Mouse (Mus musculus) cerebellum, postnatal 4 days (tissue): ENCODE results near the gene Lefty1.
"Not testable (repeated sequence)": the region's sequence is repeated elsewhere in the genome, so short reads cannot be mapped to it uniquely, and the experiment has no call there.

Experiments used
- DNase-seq, 2 experiments: peaks; one replicate each; pipeline ENCODE4 v3.0.0; 2022; ENCODE audit warnings: low spot score in 2 of 2, mixed read lengths in 1 of 2

The Lefty1 gene

DNA sequence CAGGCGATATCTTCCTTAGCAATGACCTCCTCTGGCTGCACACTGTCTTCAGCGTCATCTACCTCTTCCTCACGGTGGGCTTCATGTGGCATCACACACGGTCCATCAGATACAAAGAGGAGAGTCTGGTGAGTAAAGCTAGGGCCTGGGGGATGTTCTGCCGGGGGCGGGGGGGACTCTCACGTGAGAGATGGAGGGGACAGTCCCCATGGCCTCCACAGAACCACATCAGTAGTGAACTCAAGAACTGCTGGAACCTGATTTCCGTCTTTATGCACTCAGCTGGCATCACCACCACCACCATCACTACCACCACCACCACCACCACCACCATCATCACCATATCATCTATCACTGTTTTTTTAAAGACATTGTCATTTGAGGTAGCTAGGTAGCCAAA lies 21.6 kb downstream of the Lefty1 start:
- no peak for DNase-seq

DNA sequence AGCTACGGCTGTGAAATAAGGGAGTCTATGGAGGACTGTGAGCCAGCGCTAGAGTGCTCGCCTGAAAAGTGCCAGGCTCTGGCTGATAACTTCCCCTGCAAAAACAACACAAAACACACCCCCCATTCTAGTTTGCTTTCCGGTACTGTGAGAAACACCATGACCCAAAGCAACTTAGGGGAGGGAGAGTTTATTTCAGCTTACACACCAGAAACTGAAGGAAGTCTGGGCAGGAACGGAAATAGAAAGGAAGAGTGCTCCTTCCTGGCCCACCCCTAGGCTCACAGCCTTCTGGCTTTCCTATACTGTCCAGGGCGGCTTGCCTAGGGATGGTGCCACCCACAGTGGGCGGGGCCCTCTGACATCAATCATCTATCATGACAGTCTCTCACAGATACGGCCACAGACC lies 22.2 kb downstream of the Lefty1 start:
- DNase-seq = no peak

- DNase-seq = no peak
Measured at GRCm38 (mm10) chr1:180957989-180958388, 23.2 kb downstream of the Lefty1 start.

DNA sequence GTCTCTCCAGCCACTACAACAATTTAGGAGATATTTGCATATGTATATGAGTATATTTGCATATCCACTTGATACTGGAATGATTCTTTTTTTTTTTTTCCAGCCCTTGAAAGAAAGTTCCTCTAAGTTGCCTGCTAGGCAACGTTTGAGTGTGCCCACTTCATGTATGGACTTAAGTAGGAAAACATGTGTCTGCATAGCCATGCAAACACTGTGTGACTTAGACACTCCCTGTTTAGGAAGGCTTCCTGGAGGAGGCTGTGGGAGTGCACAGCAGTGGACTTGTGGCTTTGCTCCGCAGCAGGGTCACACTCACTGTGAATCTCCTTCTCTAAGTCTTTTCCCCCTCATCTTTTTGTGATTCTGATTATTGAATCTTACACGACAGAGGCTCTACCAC lies 24.0 kb downstream of the Lefty1 start:
- no peak for DNase-seq

- DNase-seq = no peak
Measured at GRCm38 (mm10) chr1:180965786-180966185, 31.0 kb downstream of the Lefty1 start.

DNA sequence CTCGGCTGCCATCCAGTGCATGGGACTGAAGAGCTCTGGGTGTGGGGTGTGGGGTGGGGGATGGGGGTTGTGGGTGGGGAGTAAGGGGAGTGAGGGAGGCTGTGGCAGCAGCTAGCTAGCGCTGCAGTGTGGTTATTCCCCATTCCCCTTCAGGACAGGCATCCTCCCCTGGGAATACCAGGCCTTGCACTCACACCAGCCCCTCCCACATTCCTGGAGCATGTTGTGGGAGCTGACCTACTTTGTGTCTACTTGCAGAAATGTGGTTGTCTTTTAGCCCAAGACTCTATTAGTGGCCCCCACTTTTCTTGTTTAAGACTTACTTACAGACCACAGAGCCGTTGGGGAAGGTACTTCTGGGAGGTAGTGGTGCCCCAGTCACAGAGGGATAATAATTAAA lies 31.7 kb downstream of the Lefty1 start:
- no peak for DNase-seq

DNA sequence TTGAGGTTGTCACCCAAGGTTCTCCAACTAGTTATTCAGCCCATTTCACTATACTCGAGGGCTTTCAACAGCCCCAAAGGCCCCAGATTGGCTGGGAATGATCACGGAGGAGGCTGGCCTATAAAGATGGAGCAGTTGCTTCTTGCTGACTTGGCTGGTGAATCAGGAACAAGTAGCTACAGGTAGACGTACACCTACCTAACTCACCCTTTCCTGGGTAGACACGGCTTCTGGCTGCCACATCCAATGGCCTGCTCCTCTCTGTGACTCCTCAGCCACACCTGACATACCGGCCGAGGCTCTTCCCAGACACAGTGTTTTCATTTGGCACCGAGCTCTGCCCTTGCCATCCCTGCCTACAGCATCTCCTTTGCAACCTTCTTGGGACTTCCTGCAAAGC lies 32.4 kb downstream of the Lefty1 start:
- DNase-seq = no peak

GRCm38 (mm10) chr1:180972941-180973340 lies 38.1 kb downstream of the Lefty1 start:
- no peak for DNase-seq

DNA sequence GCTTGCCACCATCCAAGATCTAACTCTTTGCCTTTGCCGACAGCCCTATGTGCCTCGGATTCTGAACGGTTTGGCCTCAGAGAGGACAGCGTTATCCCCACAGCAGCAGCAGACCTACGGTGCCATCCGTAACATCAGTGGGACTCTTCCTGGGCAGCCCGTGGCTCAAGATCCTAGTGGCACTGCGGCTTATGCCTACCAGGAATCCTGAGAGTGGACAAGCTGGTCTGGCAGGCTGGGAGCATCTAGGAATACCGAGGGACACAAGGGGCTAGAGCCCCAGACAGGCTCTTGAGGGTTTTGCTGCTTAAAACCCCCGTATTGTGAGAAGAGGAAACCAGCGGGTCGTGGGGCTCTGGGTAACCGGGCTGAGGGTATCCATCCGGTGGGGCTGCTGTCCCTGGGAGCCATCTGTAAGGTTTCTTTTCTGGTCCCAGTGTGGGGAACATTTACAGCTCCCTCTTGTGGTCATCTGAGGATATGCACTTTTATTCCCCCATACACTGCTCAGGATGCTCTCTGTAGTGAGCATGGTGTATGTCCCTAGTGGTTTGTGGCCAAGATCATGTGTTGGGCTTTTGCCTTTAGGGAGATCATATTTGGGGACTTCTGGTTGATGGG lies 39.4 kb downstream of the Lefty1 start:
- peak in 1 of 2 experiments; percentile 34 for DNase-seq

GRCm38 (mm10) chr1:180976110-180976679 lies 41.4 kb downstream of the Lefty1 start:
- DNase-seq = no peak

GRCm38 (mm10) chr1:180979484-180980251 lies 44.8 kb downstream of the Lefty1 start:
- DNase-seq = no peak

GRCm38 (mm10) chr1:180980464-180980863 lies 45.6 kb downstream of the Lefty1 start:
- DNase-seq = no peak

GRCm38 (mm10) chr1:180981298-180982046 lies 46.6 kb downstream of the Lefty1 start:
- not testable (repeated sequence) for DNase-seq

DNA sequence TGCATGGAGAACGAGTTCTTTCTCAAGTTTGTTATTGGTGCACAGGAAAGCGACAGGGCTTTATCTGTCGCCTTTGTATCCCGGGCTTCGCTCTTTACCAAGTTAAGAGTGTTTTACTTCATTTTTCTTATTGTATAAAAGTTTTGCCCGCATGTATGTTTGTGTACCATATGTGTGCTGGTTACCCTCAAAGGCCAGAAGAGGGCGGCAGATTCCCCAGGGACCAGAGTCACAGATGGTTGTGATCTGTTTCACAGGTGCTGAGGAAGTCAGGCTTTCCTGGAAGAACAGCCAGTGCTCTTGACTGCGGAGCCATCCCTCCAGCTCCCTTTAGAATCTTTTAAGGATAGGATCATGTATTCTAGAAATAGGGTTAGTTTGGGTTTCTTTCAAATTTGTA lies 51.9 kb downstream of the Lefty1 start:
- no peak for DNase-seq

DNA sequence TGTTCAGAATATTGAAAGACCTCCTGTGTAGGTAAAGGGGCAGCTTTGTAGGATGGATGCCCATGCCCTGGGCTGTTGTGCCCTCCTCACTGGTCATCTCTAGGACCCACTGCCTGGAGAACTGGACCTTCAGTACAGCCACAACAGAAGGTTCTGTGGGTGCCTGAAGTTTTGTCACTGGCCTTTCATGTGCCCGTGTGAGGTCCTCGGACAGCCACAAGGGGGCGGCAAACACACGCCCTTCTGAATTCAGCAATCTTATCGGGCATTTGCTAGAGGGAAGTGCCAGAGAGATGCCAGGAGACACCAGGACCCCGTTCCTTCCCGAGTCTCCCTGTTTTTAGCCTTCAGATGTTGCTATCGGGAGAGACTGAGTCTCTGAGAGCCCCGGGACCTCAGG lies 52.9 kb downstream of the Lefty1 start:
- peak; percentile 70 to 81 for DNase-seq
